Mouse (Mus musculus) midbrain, postnatal 0 days (tissue): ENCODE measurements around the gene Rab40b. TPM values are rescaled to one million over a fixed set of nuclear protein-coding genes. Genes with fewer than 3 reads are reported as not detected.
A peak's percentile ranks its signal among the peaks of the same experiment; 100 is the strongest.

Experiments used
- ATAC-seq: fragments of 200-750 bp; cut with Nextera tagmentation; 2 replicates; pipeline ENCODE4 v1.8.0; 2017; ENCODE audit warnings: moderate number of reproducible peaks, mild to moderate bottlenecking, moderate TSS enrichment, moderate library complexity; ENCODE audit not compliant: low FRiP score
- DNase-seq: peaks from one replicate; pipeline ENCODE4 v3.0.0-alpha.2; 2015; ENCODE audit warnings: low spot score
- H3K27ac ChIP-seq: fragments of 300-500 bp; sonication (generic); 2 replicates; pipeline ENCODE4 v1.5.1; 2014; ENCODE audit warnings: low read depth, mild to moderate bottlenecking, low read length, mixed read lengths
- H3K27me3 ChIP-seq: fragments of 300-500 bp; sonication (generic); 2 replicates; pipeline ENCODE4 v1.6.1; 2014; ENCODE audit warnings: low read length, control low read depth, mixed read lengths; ENCODE audit not compliant: insufficient read depth
- H3K36me3 ChIP-seq: fragments of 300-500 bp; sonication (generic); 2 replicates; pipeline ENCODE4 v1.6.1; 2014; ENCODE audit warnings: low read length, control low read depth, mixed read lengths; ENCODE audit not compliant: insufficient read depth
- H3K4me1 ChIP-seq: fragments of 300-500 bp; sonication (generic); 2 replicates; pipeline ENCODE4 v1.6.1; 2014; ENCODE audit warnings: mild to moderate bottlenecking, control low read depth, antibody characterized with exemption, low read length, mixed read lengths; ENCODE audit not compliant: insufficient read depth
- H3K4me2 ChIP-seq: fragments of 300-500 bp; sonication (generic); 2 replicates; pipeline ENCODE4 v1.6.1; 2014; ENCODE audit warnings: low read depth, mild to moderate bottlenecking, low read length, mixed read lengths; ENCODE audit not compliant: poor library complexity, severe bottlenecking
- H3K4me3 ChIP-seq: fragments of 300-500 bp; sonication (generic); 2 replicates; pipeline ENCODE4 v1.5.1; 2014; ENCODE audit warnings: low read depth, mild to moderate bottlenecking, low read length, moderate library complexity
- H3K9ac ChIP-seq: fragments of 300-500 bp; sonication (generic); replicated peaks from 2 replicates; pipeline ENCODE4 v1.6.1; 2014; ENCODE audit warnings: mild to moderate bottlenecking, low read length, moderate library complexity, mixed read lengths; ENCODE audit not compliant: poor library complexity, severe bottlenecking
- H3K9me3 ChIP-seq: fragments of 300-500 bp; sonication (generic); 2 replicates; pipeline ENCODE4 v1.6.1; 2016; ENCODE audit warnings: low read length, control low read depth
- CTCF ChIP-seq: IDR thresholded peaks from 2 replicates; pipeline ENCODE4 v1.5.1; 2016; ENCODE audit warnings: antibody characterized with exemption, mild to moderate bottlenecking
- WGBS: fragments of 180-500 bp; shearing (Covaris S2); extraction: QIAGEN DNeasy Blood & Tissue Kit; methylation state at CpG from one replicate; pipeline ENCODE4 v1.1.7; 2014; 5-methylcytosine and 5-hydroxymethylcytosine counted together
- polyA plus RNA-seq: library from polyadenylated mRNA; unstranded; fragments of >200 nt; fragmentation: Nextera tagmentation; extraction: Ambion mirVana; gene quantifications from 2 replicates; pipeline ENCODE4 v1.2.1, GENCODE M21; 2015
- total RNA-seq: library from RNA; depleted of rRNA; stranded (reverse); fragments of >200 nt; gene quantifications from 2 replicates; pipeline ENCODE4 v1.2.3, GENCODE M21; 2014

Gene Rab40b
- total and polyA plus RNA-seq, 2 experiments from 2014 or later, result 14.8 to 15.0 TPM

GRCm38 (mm10) chr11:121407366-121408155, 19.5 kb upstream of the Rab40b start:
- TF ChIP-seq CTCF, result no peak
- Histone ChIP-seq H3K9ac (no peak overlapping the region), H3K4me2 (no peak overlapping the region), H3K4me1 (no peaks in the 10 kb centered on the region), H3K27me3 (no peaks in the 10 kb centered on the region), H3K4me3 (no peak overlapping the region), H3K9me3 (no peaks in the 10 kb centered on the region), H3K27ac (no peak overlapping the region), H3K36me3 (no peaks in the 10 kb centered on the region)
- WGBS, result 71% methylated on average over 3 of the region's 3 CpGs
- DNase-seq, result no peak
- no peak for ATAC-seq

- H3K9ac ChIP-seq, result no peak overlapping the region
- H3K4me1 ChIP-seq, result no peaks in the 10 kb centered on the region
- WGBS, result 86% methylated on average over 3 of the region's 3 CpGs
- H3K4me2 ChIP-seq, result no peak overlapping the region
- H3K36me3 ChIP-seq, result no peaks in the 10 kb centered on the region
- H3K27ac ChIP-seq, result no peak overlapping the region
- no peak overlapping the region for H3K4me3 ChIP-seq
- H3K9me3 ChIP-seq, result no peaks in the 10 kb centered on the region
- ATAC-seq (no peak), DNase-seq (no peak)
- no peak for TF ChIP-seq CTCF
- no peaks in the 10 kb centered on the region for H3K27me3 ChIP-seq
Observed at GRCm38 (mm10) chr11:121392405-121392804, 4.4 kb upstream of the Rab40b start.

GRCm38 (mm10) chr11:121390793-121391192, 2.7 kb upstream of the Rab40b start:
- Histone ChIP-seq H3K4me1 (peaks cover 3% of the 10 kb centered on the region; the same call in 1 of the 2 replicates), H3K27ac (no peak overlapping the region), H3K9me3 (no peaks in the 10 kb centered on the region), H3K4me2 (no peak overlapping the region), H3K4me3 (no peak overlapping the region), H3K27me3 (no peaks in the 10 kb centered on the region), H3K9ac (no peak overlapping the region), H3K36me3 (no peaks in the 10 kb centered on the region)
- ATAC-seq, result no peak
- no peak for DNase-seq
- TF ChIP-seq CTCF, result no peak
- WGBS, result 66% methylated on average over 3 of the region's 3 CpGs

- Histone ChIP-seq H3K9ac (no peak overlapping the region), H3K36me3 (no peaks in the 10 kb centered on the region), H3K4me3 (peak overlapping the region; percentile 68), H3K9me3 (no peaks in the 10 kb centered on the region), H3K4me2 (peak overlapping the region; percentile 85), H3K27me3 (no peaks in the 10 kb centered on the region), H3K27ac (0 out of 2 replicates have a peak overlapping the region, but pooled peaks have one; percentile 13), H3K4me1 (peaks cover 3% of the 10 kb centered on the region; the same call in 1 of the 2 replicates)
- peak; percentile 34; the same call in 1 of the 2 replicates for ATAC-seq
- TF ChIP-seq CTCF, result peak; percentile 35
- WGBS, result 12% methylated on average over 6 of the region's 6 CpGs
- DNase-seq, result no peak
Observed at GRCm38 (mm10) chr11:121388554-121388945, 499 bp upstream of the Rab40b start.

- H3K36me3 ChIP-seq, result no peaks in the 10 kb centered on the region
- DNase-seq, result no peak
- H3K9me3 ChIP-seq, result no peaks in the 10 kb centered on the region
- 23% methylated on average over 6 of the region's 6 CpGs for WGBS
- no peaks in the 10 kb centered on the region for H3K27me3 ChIP-seq
- no peak for TF ChIP-seq CTCF
- H3K4me2 ChIP-seq, result no peak overlapping the region
- no peak overlapping the region for H3K27ac ChIP-seq
- H3K9ac ChIP-seq, result no peak overlapping the region
- no peaks in the 10 kb centered on the region for H3K4me1 ChIP-seq
- no peak for ATAC-seq
- no peak overlapping the region for H3K4me3 ChIP-seq
Observed at GRCm38 (mm10) chr11:121380294-121380693, 7.8 kb downstream of the Rab40b start.

- Histone ChIP-seq H3K4me3 (no peak overlapping the region), H3K27ac (no peak overlapping the region), H3K9me3 (no peaks in the 10 kb centered on the region), H3K27me3 (no peaks in the 10 kb centered on the region), H3K36me3 (no peaks in the 10 kb centered on the region), H3K4me1 (no peaks in the 10 kb centered on the region), H3K9ac (no peak overlapping the region), H3K4me2 (no peak overlapping the region)
- peak; percentile 28 for TF ChIP-seq CTCF
- DNase-seq (no peak), ATAC-seq (no peak)
Observed at GRCm38 (mm10) chr11:121378644-121379043, 9.4 kb downstream of the Rab40b start.
